Mouse (Mus musculus): ENCODE measurements around the gene Llph. TPM values are rescaled to one million over a fixed set of nuclear protein-coding genes. Genes with fewer than 3 reads are reported as not detected.

Llph gene
- 28.3 TPM for polyA plus RNA-seq (2012; fragmentation: generic; extraction: Trizol)

DNA sequence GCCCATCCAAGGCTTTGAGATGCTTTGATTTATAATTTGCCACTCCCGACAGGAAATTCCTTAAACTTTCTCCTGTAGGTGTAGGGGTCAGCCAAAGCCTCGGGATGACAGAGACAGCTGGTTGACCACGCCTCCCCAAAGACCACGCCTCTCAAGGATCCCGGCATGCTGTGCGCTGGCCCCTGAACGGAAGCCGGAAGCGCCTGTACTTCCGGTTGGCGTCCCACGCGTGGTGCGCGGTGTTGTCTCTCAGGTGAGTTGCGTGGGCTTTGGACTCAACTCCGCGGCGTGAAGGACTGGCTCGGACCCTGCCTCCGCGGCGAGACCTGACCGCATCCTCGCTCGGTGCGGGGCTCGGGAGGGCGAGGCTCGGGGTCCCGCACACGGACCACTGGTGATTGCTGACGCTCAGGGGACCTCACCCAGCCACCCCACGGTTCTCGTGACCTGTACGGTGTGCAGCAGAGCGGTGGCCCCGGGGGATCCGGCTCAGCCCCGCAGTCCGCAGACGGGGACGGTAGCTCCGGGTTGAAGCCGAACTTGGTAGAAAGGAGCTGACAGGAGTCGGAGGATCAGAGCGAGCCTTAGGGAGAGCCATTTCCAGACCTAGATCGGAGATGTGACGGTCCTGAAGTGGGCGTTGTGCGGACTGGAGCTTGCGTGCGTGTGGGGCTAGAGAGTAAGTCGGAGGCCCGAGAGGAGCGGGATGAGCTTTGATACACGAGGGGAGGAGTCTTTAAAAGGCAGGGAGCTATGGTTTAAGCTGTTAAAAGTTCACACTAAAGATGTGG lies at the start of gene Llph:
Llph (plus strand) TSS at position 200 of the 791 bp plus-strand sequence.
- no peaks in the 10 kb centered on the region for H3K27me3 ChIP-seq (ENCODE audit: control insufficient read depth, insufficient read depth, insufficient read length)
- peak within 1 kb of the TSS; percentile 95 for H3K4me3 ChIP-seq
- H3K36me3 ChIP-seq (ENCODE audit: control insufficient read depth, insufficient read depth) = peaks cover 20% of the 10 kb centered on the region
- TF ChIP-seq CEBPB (IDR thresholded peaks at IDR 0.05; ENCODE audit: insufficient read depth, poor library complexity, severe bottlenecking) (no peak), POLR2A (IDR thresholded peaks at IDR 0.05; ENCODE audit: insufficient read length, low read depth) (peak; percentile 93), TCF12 (IDR thresholded peaks at IDR 0.05; ENCODE audit: insufficient read depth, poor library complexity, severe bottlenecking) (peak; percentile 27), POLR2AphosphoS2 (IDR thresholded peaks at IDR 0.05; ENCODE audit: insufficient read length, low read depth) (peak; percentile 97), MYOG (IDR thresholded peaks at IDR 0.05; ENCODE audit: control insufficient read depth in 1 of 3, insufficient read depth in 1 of 3, insufficient read length in 2 of 3, low read depth in 2 of 3) (peak in 2 of 3 experiments; percentile 43 to 80), TCF3 (IDR thresholded peaks at IDR 0.05; ENCODE audit: insufficient read length, low read depth) (no peak), USF1 (IDR thresholded peaks at IDR 0.05; ENCODE audit: low read depth) (no peak), REST (IDR thresholded peaks at IDR 0.05; ENCODE audit: insufficient read depth, insufficient read length) (no peak), MAX (IDR thresholded peaks at IDR 0.05; ENCODE audit: low read depth) (peak; percentile 52), SRF (IDR thresholded peaks at IDR 0.05; ENCODE audit: control insufficient read depth, insufficient read length, low read depth) (no peak), MYOD1 (IDR thresholded peaks at IDR 0.05; ENCODE audit: control insufficient read depth in 1 of 3, insufficient read length in 2 of 3, low read depth in 2 of 3) (peak; percentile 28 to 84 (median 75))
- H3K4me2 ChIP-seq (ENCODE audit: low read depth) = peak within 1 kb of the TSS; percentile 84
- H3K79me2 ChIP-seq (ENCODE audit: control insufficient read depth, insufficient read depth) = peaks cover 30% of the 10 kb centered on the region
- peak within 1 kb of the TSS; percentile 56 for H3ac ChIP-seq (ENCODE audit: control insufficient read depth, insufficient read length)

- Histone ChIP-seq H3K4me2 (ENCODE audit: low read depth) (no peak overlapping the region), H3K79me2 (ENCODE audit: control insufficient read depth, insufficient read depth) (no peaks in the 10 kb centered on the region)
Measured at GRCm38 (mm10) chr10:120182887-120183286, 44.0 kb upstream of the Llph start.

DNA sequence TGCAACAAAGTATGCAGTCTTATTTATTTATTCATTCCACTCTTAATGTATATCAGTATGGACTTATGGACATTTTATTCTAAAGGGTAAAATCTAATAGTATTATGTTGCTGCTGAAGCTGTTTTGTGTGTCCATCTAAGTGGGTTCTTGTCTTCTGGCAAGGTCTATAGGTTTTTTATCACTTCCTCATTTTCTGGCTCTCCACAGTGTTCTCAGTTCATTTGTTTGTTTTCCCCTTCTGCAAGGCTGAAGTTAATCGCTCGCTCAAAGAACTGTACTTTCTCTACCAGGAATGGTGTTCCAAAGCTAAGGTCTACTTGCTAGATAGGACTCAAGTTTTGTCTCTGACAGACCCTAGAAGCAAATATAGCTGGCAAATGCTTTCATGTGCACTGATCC lies 43.5 kb upstream of the Llph start:
- H3K4me2 ChIP-seq (ENCODE audit: low read depth) = no peak overlapping the region
- H3K36me3 ChIP-seq (ENCODE audit: control insufficient read depth, insufficient read depth) = no peaks in the 10 kb centered on the region
- H3K79me2 ChIP-seq (ENCODE audit: control insufficient read depth, insufficient read depth) = no peaks in the 10 kb centered on the region
- H3ac ChIP-seq (ENCODE audit: control insufficient read depth, insufficient read length) = no peak overlapping the region
- no peak overlapping the region for H3K4me3 ChIP-seq
- no peaks in the 10 kb centered on the region for H3K27me3 ChIP-seq (ENCODE audit: control insufficient read depth, insufficient read depth, insufficient read length)
- TF ChIP-seq POLR2AphosphoS2 (IDR thresholded peaks at IDR 0.05; ENCODE audit: insufficient read length, low read depth) (no peak), TCF3 (IDR thresholded peaks at IDR 0.05; ENCODE audit: insufficient read length, low read depth) (no peak), USF1 (IDR thresholded peaks at IDR 0.05; ENCODE audit: low read depth) (no peak), MYOD1 (IDR thresholded peaks at IDR 0.05; ENCODE audit: control insufficient read depth in 1 of 3, insufficient read length in 2 of 3, low read depth in 2 of 3) (no peak), MAX (IDR thresholded peaks at IDR 0.05; ENCODE audit: low read depth) (no peak), SRF (IDR thresholded peaks at IDR 0.05; ENCODE audit: control insufficient read depth, insufficient read length, low read depth) (no peak), REST (IDR thresholded peaks at IDR 0.05; ENCODE audit: insufficient read depth, insufficient read length) (no peak)

More at GRCm38 (mm10) chr10:120182887-120183286, 44.0 kb upstream of the Llph start:
- Histone ChIP-seq H3K4me3 (no peak overlapping the region), H3K36me3 (ENCODE audit: control insufficient read depth, insufficient read depth) (no peaks in the 10 kb centered on the region), H3K27me3 (ENCODE audit: control insufficient read depth, insufficient read depth, insufficient read length) (no peaks in the 10 kb centered on the region), H3ac (ENCODE audit: control insufficient read depth, insufficient read length) (no peak overlapping the region)
- no peak for TF ChIP-seq SRF (IDR thresholded peaks at IDR 0.05; ENCODE audit: control insufficient read depth, insufficient read length, low read depth)

- Histone ChIP-seq H3ac (ENCODE audit: control insufficient read depth, insufficient read length) (no peak overlapping the region), H3K36me3 (ENCODE audit: control insufficient read depth, insufficient read depth) (no peaks in the 10 kb centered on the region), H3K27me3 (ENCODE audit: control insufficient read depth, insufficient read depth, insufficient read length) (no peaks in the 10 kb centered on the region), H3K4me3 (no peak overlapping the region), H3K79me2 (ENCODE audit: control insufficient read depth, insufficient read depth) (no peaks in the 10 kb centered on the region), H3K4me2 (ENCODE audit: low read depth) (no peak overlapping the region)
- TF ChIP-seq POLR2AphosphoS2 (IDR thresholded peaks at IDR 0.05; ENCODE audit: insufficient read length, low read depth) (no peak), TCF12 (IDR thresholded peaks at IDR 0.05; ENCODE audit: insufficient read depth, poor library complexity, severe bottlenecking) (no peak), MYOD1 (IDR thresholded peaks at IDR 0.05; ENCODE audit: control insufficient read depth in 1 of 3, insufficient read length in 2 of 3, low read depth in 2 of 3) (no peak), CEBPB (IDR thresholded peaks at IDR 0.05; ENCODE audit: insufficient read depth, poor library complexity, severe bottlenecking) (no peak), MAX (IDR thresholded peaks at IDR 0.05; ENCODE audit: low read depth) (no peak), USF1 (IDR thresholded peaks at IDR 0.05; ENCODE audit: low read depth) (no peak), E2F4 (IDR thresholded peaks at IDR 0.05; ENCODE audit: insufficient read depth) (no peak), SRF (IDR thresholded peaks at IDR 0.05; ENCODE audit: control insufficient read depth, insufficient read length, low read depth) (no peak), TCF3 (IDR thresholded peaks at IDR 0.05; ENCODE audit: insufficient read length, low read depth) (no peak), POLR2A (IDR thresholded peaks at IDR 0.05; ENCODE audit: insufficient read length, low read depth) (no peak), REST (IDR thresholded peaks at IDR 0.05; ENCODE audit: insufficient read depth, insufficient read length) (no peak), MYOG (IDR thresholded peaks at IDR 0.05; ENCODE audit: control insufficient read depth in 1 of 3, insufficient read depth in 1 of 3, insufficient read length in 2 of 3, low read depth in 2 of 3) (no peak)
Measured at GRCm38 (mm10) chr10:120188513-120188912, 38.4 kb upstream of the Llph start.

- Histone ChIP-seq H3K79me2 (ENCODE audit: control insufficient read depth, insufficient read depth) (no peaks in the 10 kb centered on the region), H3K4me3 (no peak overlapping the region), H3K36me3 (ENCODE audit: control insufficient read depth, insufficient read depth) (no peaks in the 10 kb centered on the region), H3K4me2 (ENCODE audit: low read depth) (no peak overlapping the region), H3ac (ENCODE audit: control insufficient read depth, insufficient read length) (no peak overlapping the region), H3K27me3 (ENCODE audit: control insufficient read depth, insufficient read depth, insufficient read length) (no peaks in the 10 kb centered on the region)
- TF ChIP-seq E2F4 (IDR thresholded peaks at IDR 0.05; ENCODE audit: insufficient read depth) = no peak
Measured at GRCm38 (mm10) chr10:120189276-120189675, 37.6 kb upstream of the Llph start.
